Mouse (Mus musculus): Measurements from ENCODE around the gene Greb1.

GRCm38 (mm10) chr12:16799928-16800258 lies 793 bp downstream of the Greb1 start:
- TF ChIP-seq CTCF (IDR thresholded peaks at IDR 0.05; ENCODE audit: low read depth) (no peak), EP300 (optimal IDR thresholded peaks at IDR 0.05) (no peak)

Data from stomach, postnatal 0 days (tissue).